Mouse (Mus musculus) testis, adult 2 months (tissue): ENCODE measurements around the gene Ppp1r15b. TPM values are rescaled to one million over a fixed set of nuclear protein-coding genes. Genes with fewer than 3 reads are reported as not detected.

Experiments
- H3K27ac ChIP-seq: fragments of 200-500 bp; 2 replicates; pipeline ENCODE4 v1.5.1; 2012; ENCODE audit warnings: low read depth, low read length; ENCODE audit not compliant: control insufficient read depth, insufficient read depth
- H3K27me3 ChIP-seq: fragments of 200-500 bp; 2 replicates; pipeline ENCODE4 v1.6.1; 2012; ENCODE audit warnings: mild to moderate bottlenecking, low read length, moderate library complexity; ENCODE audit not compliant: control insufficient read depth, insufficient read depth
- H3K36me3 ChIP-seq: fragments of 200-500 bp; 2 replicates; pipeline ENCODE4 v1.6.1; 2012; ENCODE audit warnings: mild to moderate bottlenecking, low read length; ENCODE audit not compliant: control insufficient read depth, insufficient read depth
- H3K4me1 ChIP-seq: fragments of 200-500 bp; 2 replicates; pipeline ENCODE4 v1.6.1; 2012; ENCODE audit warnings: low read length; ENCODE audit not compliant: control insufficient read depth, insufficient read depth
- H3K4me3 ChIP-seq: fragments of 200-500 bp; 2 replicates; pipeline ENCODE4 v1.5.1; 2012; ENCODE audit warnings: low read depth, mild to moderate bottlenecking, low read length, moderate library complexity, mixed read lengths; ENCODE audit not compliant: control insufficient read depth
- CTCF ChIP-seq: fragments of 200-500 bp; IDR thresholded peaks from 2 replicates; pipeline ENCODE4 v1.5.1; 2012; ENCODE audit warnings: low read depth, mild to moderate bottlenecking, inconsistent platforms, low read length, moderate library complexity; ENCODE audit not compliant: control insufficient read depth, insufficient read depth, insufficient replicate concordance
- POLR2A ChIP-seq: fragments of 200-500 bp; IDR thresholded peaks from 2 replicates; pipeline ENCODE4 v1.6.1; 2012; ENCODE audit warnings: low read depth, mild to moderate bottlenecking, inconsistent platforms, low read length, moderate library complexity; ENCODE audit not compliant: control insufficient read depth
- polyA plus RNA-seq: library from polyadenylated mRNA; depleted of rRNA; stranded (reverse); fragments of >200 nt; gene quantifications from 2 replicates; pipeline ENCODE4 v1.2.3, GENCODE M21; 2012; rRNA removed

Gene Ppp1r15b
- polyA plus RNA-seq, 1 experiment: 11.1 TPM

DNA sequence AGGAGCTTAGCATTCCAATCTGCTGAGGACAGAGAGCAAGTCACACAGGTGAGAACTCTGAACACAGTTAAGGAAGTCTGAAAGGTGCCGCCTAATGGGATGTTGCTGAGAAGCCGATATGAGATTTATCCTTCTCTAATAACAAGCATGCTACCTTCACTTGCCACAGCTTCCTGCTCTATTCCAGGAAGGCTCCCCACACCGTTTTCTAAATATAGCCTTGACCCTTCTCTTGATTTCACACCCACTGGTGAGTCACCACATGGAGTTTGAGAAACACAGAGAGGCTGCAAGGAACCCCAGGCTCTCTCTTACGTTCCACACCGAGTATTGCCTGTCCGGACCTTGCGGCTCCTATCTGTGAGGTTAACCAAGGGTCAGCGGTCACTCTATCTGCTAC is 57.8 kb downstream of the Ppp1r15b start:
- H3K27ac ChIP-seq: no peak overlapping the region
- TF ChIP-seq CTCF: no peak
- no peak for TF ChIP-seq POLR2A
- no peaks in the 10 kb centered on the region for H3K36me3 ChIP-seq
- peaks cover 10% of the 10 kb centered on the region for H3K4me1 ChIP-seq
- H3K27me3 ChIP-seq: no peaks in the 10 kb centered on the region
- H3K4me3 ChIP-seq: no peak overlapping the region

Other genes starting within 250 kb of the Ppp1r15b start
- gene Mdm4, start 100.6 kb upstream of the Ppp1r15b start, polyA plus RNA-seq: 39.6 and 46.7 TPM in 2 replicates
- gene Pik3c2b, start 85.5 kb upstream of the Ppp1r15b start, polyA plus RNA-seq: 1.1 and 1.3 TPM in 2 replicates
- 97.1 and 110 TPM in 2 replicates for gene Plekha6, start 33.1 kb downstream of the Ppp1r15b start, polyA plus RNA-seq
- gene Golt1a, start 178.7 kb downstream of the Ppp1r15b start, polyA plus RNA-seq: 0.46 TPM in 1 of 2 replicates, not detected in the other
- gene Kiss1, start 190.7 kb downstream of the Ppp1r15b start, polyA plus RNA-seq: 0.44 TPM in 1 of 2 replicates, not detected in the other
- gene Ren1, start 219.4 kb downstream of the Ppp1r15b start, polyA plus RNA-seq: 0.90 and 2.6 TPM in 2 replicates
- gene Etnk2, start 232.4 kb downstream of the Ppp1r15b start, polyA plus RNA-seq: 32.1 and 33.7 TPM in 2 replicates